Mouse (Mus musculus): ENCODE measurements around the gene Hdac7.

The Hdac7 gene

DNA sequence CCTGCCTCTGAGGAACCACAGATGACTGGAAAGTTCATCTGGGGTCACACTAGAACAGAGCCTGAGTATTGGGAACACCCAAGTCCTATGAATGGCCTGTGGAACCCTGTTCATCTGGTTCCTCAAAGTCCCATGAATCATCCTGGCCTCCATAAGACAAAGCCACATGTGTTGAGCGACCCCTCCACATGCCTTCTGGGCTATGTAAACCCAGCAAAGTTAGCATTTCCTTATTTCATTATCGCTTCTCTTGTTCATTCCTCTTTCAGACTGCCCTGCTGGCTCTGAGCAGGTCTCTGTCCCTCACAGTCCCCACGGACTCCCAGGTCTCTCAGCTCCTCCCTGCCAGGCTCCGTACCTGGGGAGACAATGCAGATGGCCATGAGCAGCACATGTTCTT, 14.1 kb upstream of the Hdac7 start:
- no peak for DNase-seq (ENCODE audit: low spot score in 2 of 2)

DNA sequence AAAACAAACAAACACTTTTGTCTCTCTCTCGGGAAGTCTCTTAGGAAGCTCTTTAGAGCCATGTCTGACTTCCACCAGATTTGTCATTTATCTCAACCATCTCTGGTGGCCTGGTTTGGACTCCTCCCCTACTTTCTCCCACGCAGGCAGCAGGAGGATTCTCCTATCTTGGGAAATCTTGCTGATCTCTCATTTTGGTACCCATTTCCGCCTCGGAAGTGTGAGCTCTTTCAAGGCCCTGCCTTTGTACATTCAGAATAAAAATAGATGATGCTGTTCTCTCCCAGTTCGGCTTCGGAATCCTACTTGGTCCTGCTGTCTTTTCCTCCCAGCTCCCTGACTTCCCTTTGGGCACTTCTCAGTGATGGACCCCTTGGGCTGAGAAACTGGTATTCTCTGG, 10.2 kb upstream of the Hdac7 start:
- DNase-seq (ENCODE audit: low spot score in 2 of 2) = no peak

DNA sequence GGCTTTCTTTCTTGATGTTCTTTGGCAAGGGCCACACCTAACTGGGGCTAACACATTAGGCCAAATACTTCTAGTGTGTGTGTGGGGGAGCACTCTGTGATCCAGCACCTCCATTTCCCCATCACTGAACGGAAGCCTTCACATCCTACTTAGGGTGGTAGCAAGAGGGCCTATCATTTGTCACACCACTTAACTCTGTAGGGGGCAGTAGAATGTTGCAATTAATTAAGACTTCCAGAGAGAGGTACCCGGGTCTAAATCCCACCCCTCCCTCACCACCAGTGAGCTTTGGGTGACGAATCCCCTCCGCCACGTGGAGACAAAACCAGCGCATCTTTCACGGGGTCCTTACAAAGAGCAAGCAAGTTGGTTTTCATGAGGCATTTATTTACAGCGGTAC, 9.8 kb upstream of the Hdac7 start:
- DNase-seq (ENCODE audit: low spot score in 2 of 2) = no peak

DNA sequence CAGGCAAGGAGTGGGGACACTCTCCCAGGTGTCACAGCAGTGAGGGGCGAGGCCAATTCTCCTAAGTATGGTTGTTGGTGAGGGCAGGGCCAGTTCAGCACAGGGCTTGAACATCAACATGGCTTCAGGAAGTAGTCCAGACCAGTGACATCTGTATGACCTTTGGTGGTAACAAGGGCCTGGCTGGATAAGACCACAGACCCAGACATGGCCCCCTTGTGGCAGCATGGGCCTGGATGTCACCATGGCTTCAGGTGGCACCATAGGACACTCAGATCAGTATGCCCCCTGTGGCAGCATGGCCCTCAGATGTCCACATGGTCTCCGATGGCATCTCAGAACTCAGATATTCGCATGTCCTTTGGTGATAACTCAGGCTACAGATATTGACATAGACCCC, 8.0 kb upstream of the Hdac7 start:
- DNase-seq (ENCODE audit: low spot score in 2 of 2) = no peak

DNA sequence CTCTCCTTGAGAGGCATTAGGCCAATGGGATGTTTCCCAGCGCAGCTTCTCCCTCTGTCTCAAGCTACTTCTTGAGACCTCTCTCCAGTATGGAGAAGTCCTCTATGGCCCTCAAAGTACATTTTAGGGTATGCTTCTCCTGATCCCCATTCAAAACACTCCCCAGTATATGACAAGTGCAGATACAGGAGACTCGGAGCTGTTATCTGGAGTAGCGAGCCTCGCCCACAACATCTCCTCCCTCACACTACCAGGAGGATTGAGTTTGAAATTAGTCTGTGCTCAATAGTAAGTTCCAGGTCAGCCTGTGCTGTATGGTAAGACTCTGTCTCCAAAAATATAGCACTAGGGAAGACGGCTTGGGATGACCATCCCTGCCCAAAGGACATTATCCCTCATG, 6.7 kb upstream of the Hdac7 start:
- DNase-seq (ENCODE audit: low spot score in 2 of 2) = no peak

DNA sequence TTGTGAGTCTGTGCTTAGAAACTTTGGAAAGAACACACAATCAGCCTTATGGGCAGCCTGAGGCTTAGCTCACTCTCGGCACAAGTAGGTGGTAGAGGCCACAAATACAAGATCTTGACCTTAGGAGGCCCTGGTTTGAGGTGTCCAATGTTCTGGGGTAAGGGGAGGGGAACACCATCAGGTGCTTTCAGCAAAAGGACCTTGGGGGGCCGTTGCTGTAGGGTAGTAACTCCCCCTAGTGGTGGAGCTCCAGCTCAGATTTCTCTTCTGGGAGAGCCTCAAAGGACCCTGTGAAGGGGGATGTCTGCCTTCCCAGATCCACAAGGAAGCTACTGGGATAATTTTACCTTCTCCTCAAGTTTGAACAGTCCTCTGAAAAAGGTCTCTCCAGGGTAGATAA, 6.1 kb upstream of the Hdac7 start:
- no peak for DNase-seq (ENCODE audit: low spot score in 2 of 2)

DNA sequence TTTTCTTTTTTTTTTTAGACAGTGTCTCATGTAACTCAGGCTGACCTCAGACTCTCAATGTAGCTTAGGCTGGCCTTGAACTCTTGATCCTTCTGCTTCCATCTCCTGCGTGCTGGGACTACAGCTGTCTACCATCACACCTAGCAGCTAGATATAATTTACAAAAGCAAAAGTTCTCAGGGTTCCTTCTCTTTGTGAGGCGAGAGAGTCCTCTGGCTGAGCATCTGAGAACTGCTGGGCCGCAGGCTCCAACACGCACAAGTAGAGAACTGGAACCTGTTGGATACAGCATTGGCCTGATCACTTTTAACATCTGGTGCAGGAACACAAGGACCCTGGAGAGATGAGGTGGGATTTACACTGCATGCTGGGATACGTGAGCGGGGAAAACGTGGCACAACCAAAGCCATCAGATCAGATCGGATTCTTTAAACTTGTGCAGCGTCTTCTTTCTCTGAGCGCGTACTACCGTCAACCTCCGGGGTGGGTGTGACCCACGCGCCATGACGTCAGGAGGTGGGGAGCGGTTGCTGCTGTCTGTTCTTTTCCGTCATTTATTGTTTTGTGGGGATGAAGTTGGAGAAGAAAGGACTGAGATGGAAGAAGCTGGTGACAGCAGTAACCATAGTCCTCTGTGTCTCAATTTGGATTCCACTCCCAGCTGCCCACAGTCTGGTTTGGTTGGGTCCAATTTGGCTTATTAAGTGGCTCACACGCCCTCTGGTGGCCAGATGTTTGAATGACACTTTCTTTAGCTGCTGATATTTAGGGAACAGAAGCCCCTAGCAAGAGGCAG, 5.0 kb upstream of the Hdac7 start:
- peak; percentile 79 to 83 for DNase-seq (ENCODE audit: low spot score in 2 of 2)

DNA sequence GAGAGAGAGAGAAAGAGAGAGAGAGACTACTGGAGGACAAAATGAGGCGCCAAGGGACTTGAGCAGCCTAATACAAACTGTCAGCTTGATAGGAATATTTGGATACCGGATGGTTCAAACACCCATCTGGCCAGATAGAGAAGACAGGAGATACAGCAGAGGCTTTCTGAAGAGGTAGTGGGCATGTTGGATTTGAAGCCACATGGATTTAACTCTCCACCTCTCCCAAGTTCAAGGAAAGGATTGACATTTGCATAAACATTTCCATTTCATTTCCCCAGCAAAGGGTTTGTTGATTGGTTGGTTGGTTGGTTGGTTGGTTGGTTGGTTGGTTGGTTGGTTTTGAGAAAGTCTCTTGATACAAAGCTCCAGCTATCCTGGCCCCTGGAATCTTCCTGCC, 3.6 kb upstream of the Hdac7 start:
- no peak for DNase-seq (ENCODE audit: low spot score in 2 of 2)

DNA sequence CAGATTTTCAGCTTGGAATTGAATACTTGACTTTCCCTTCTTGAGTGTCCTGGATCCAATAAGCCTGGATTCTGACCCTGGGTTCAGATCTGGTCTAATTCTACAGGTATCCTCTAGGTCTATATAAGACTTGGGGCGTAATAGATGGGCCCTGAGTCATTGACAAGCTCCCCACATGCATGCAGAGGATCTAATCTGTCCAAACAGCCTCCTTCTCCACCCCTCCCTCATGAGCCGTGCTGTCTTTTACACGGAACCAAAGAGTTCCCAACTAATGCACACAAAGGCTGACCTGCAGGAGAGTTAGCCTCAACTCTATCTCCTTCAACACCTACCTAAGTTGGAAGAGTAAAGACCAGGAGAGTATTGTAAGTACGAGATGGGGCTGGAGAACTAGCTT, 3.0 kb upstream of the Hdac7 start:
- no peak for DNase-seq (ENCODE audit: low spot score in 2 of 2)

DNA sequence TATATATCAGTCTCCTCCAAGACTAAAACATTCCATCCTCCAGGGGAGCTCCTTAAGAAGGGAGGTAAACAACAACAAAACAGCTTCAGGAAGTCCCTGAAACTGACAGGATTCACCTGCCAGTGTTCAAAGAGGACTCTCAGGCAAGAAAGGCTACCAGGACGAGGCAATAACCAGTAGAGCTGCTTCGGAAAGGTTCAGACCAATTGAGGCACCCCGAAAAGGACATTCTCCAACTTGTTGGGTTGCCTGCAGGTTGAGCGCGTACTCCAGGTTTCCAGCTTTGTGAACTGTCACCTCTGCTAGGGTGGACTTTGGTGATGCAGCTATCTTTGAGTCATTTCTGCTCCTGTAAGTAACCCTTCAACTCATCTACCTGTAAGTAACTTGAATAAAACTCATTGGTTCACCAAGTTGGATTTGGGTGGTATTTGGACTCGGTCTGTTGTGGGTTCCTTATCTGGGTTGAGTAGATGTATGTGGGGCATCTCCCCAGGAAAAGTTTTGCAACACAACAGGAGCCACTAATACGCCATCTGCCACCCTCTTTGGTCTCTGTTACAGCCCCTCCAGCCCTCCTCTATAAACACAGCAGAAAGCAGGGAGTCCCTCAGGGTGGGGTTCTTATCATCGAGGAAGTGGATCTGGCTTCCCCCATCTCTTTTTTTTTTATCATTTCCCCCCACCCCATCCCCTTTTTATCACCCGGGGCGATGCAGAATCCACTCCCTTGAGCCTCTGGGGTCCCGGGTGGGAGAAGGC, 2.0 kb upstream of the Hdac7 start:
- DNase-seq (ENCODE audit: low spot score in 2 of 2) = no peak

DNA sequence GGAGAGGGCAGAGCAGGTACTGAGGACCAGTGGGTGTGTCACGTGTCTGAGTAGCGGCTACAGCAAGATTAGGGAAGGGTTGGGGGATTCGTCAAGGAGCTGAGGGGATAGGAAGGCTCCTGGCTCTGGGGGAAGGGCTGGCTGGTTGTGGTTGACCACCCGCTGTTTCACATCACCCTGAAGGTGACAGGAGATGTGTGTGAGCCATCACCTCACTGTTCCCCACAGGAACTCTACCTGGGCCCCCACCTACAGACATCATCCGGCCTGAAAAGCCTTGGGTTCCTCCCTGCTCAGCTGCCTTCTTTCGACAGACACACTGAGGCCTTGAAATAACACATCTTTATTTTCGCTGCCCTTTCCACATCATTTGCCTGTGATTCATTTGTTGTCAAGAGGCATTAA, 1.1 kb downstream of the Hdac7 start:
- no peak for DNase-seq (ENCODE audit: low spot score in 2 of 2)

DNA sequence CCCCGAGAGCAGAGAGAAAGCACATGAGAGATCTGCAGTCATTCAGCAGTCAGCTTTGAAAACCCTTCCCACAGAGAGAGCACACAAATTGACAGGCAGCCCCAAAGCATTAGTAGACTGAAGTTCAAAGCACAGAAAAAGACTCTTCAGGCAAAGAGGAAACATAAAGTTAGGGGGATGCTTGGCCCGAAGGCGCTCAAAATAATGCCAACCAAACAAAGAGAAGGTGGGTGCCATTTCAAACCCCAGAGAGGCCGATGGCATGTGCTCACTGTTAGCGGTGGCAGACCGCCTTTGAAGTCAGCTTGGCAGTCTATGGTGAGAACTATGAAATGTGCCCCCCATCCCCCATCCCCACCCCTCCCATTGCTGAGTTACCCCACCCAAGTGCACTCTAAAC, 2.2 kb downstream of the Hdac7 start:
- no peak for DNase-seq (ENCODE audit: low spot score in 2 of 2)

DNA sequence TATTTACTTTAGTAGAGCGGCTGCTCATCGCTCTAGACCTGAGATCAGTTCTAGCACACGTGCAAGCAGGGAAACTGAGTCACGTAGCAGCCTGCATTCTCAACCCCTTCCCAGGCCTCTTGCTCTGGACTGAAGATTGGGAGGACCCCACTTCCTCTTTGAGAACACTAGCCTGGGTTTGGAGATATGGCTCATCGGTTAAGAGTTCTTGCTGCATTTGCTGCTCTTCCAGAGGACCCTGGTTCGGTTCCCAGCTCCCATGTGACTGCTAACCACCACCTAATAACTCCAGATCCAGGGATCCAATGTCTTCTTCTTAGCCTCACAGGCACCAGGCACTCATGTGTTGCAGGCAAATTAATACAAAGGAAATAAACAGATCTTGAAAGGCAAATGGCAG, 2.9 kb downstream of the Hdac7 start:
- no peak for DNase-seq (ENCODE audit: low spot score in 2 of 2)

DNA sequence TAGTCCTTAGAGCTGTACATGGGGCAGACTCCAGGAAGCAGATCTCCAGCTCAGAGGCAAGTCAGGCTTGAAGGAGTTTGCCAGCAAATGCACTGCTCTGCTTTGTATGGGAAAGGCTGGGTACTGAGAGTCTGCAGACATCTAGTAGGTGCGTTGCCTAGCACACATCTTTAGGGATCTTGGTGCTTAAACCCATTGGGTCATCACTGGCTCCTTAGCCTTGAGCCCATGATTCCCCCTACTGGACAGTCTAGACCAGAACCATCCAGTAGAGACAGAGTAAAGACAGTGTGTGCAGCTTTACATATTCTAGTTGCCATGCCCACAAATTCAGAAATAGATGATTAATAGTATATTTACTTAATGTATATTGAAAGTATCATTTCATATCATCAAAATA, 3.5 kb downstream of the Hdac7 start:
- no peak for DNase-seq (ENCODE audit: low spot score in 2 of 2)

DNA sequence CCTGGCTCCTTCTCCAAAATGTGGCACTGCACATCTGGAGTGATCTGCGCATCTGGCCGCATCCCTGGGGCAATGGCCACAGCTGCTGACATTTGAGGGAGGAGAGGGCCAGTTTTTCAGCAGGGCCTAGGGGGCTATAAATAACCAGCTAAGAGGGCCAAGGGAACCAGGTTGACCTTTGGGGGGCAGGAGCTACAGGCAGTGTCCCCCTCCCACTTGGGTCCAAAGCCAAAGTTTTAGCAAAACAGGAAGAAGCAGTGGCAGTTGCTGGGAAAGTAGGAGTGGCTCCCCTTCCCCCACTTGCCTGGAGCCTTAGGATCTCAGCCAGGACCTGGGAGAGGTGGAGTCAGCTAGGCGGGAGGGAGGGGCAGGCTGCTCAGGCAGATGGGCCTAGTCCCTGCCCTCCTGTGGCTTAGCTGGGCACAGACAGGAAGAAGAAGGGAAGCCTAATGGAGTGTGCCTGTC, 4.3 kb downstream of the Hdac7 start:
- peak in 1 of 2 experiments; percentile 74 for DNase-seq (ENCODE audit: low spot score in 2 of 2)

DNA sequence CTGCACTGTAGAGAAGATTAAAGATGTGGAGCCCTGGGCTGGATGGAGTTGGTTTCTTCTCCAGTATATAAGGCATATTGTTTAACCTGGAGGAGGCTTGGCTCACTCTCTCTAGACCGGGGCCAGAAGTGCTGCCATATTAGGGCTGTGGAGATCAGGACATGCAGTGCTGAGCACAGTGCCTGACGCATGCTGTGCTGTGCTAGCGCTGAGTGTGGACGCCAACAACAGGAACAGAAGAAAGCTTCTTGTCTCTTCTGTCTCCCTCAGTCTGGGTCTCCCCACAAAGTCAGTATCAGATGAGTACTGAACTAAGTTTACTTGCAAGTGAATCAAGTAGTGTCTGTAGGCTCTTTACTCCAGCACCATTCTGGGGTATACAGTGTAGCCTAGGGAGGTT, 4.8 kb downstream of the Hdac7 start:
- DNase-seq (ENCODE audit: low spot score in 2 of 2) = no peak

DNA sequence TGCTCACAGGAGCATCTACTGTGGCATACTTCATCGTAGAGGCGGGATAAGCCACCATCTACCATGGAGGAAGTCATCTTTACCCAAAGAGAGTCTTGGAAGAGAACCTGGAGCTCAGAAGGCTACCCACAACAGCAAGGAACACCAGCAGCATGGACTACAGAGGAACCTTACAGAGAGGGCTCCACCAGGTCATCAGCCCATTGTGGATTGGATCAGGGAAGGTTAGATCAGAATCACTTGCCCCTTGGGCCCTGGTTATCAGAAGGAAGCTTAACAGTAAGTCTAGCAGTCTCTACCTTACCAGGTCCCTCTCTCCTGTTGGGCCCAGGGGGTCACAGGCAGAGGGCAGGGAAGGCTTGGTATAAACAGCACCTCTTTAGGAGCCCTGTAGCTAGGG, 5.3 kb downstream of the Hdac7 start:
- DNase-seq (ENCODE audit: low spot score in 2 of 2) = no peak

DNA sequence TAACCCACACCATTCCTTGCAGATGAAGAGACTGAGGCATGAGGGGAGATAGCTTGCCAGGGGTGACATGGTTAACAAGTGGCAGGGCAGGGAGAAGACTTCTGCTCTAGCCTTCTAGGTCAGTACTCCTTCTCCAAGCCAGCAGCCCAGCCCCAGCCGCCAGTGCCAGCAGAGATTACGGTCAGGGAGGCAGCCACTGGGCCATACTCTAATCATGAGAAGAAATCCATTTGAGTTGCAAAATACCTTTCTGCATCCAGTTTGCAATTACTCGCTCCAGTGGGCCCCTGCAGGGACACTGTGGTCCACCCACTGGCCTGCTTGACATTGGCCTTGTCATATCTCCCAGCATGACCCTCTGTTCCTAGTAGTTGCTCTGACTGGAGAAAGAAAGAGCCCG, 5.9 kb downstream of the Hdac7 start:
- no peak for DNase-seq (ENCODE audit: low spot score in 2 of 2)

DNA sequence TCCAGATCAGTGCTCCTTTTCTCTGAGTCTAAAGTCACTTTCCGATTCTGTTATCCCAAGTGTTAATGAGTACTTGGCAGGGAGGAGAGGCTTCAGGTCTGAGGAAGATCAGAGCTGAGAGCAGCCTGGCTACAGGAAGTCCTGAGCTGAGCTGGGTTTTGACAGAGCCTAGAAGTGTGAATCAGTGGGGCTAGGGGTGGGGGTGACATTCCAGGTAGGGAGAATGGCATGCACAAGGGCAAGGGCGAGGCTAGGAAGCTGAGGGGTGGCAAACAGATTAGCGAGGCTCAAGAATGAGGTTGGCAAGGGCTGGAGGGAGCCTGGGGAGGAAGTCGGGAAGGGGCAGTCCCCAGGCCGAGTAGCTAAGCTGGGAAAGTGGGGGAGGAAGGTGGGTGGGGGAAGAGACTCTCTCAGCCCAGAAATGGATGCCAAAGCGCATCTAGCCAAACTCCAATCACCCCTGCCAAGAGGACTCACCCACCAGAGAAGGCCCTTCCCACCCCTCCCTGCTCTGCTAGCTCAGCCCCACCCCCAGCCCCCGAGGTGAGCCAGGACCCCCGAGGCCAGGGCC, 6.7 kb downstream of the Hdac7 start:
- DNase-seq (ENCODE audit: low spot score in 2 of 2) = peak in 1 of 2 experiments; percentile 59

DNA sequence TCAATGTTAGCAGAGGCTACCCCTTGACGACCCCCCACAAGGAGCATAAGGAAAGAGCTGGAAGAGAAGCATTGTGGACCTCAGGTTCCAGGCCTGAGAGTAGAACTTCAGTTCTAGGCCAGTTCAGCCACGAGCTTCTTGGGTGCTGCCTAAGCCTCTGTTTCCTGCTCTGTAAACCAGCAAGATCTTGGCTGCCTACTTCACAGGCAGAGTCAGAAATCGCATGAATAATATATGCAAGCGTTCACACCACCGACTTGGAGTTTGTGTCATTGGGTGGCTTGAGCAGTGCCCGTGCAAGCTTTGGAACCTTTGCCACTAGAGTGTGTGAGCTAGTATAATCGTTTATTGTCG, 7.4 kb downstream of the Hdac7 start:
- DNase-seq (ENCODE audit: low spot score in 2 of 2) = no peak

DNA sequence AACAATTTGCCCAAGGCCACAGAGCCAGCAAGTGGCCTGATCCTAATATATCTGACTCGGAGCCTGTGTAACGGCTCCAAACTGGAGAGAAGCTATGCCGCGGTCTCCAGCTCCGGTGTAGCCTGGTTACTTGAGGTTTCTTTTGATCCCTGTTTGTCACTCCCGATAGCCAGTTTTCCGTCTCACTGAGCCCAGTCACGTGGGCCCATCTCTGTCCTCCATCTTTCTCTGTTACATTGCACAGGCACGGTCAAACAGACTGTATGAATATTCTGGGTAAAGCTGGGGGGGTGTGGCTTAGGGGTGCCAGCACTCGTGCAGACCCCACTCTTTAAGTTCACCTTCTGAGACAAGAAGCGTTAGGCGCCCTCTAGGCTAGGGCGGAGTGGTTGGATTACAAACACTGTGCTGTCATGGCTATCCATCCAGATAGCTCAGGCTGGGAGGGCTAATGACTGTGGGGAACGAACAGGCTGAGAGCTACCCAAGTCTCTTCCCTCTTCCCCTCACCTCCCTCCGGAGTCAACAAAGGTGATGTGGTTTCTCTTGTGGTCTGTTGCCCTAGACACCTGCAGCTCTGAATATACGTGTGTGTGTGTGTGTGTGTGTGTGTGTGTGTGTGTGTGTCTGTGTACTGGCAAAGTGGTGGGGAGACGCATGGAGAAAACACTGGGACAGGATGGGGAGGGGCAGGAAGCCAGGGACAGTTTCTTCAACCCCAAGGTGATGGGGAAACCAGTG, 8.0 kb downstream of the Hdac7 start:
- DNase-seq (ENCODE audit: low spot score in 2 of 2) = no peak

DNA sequence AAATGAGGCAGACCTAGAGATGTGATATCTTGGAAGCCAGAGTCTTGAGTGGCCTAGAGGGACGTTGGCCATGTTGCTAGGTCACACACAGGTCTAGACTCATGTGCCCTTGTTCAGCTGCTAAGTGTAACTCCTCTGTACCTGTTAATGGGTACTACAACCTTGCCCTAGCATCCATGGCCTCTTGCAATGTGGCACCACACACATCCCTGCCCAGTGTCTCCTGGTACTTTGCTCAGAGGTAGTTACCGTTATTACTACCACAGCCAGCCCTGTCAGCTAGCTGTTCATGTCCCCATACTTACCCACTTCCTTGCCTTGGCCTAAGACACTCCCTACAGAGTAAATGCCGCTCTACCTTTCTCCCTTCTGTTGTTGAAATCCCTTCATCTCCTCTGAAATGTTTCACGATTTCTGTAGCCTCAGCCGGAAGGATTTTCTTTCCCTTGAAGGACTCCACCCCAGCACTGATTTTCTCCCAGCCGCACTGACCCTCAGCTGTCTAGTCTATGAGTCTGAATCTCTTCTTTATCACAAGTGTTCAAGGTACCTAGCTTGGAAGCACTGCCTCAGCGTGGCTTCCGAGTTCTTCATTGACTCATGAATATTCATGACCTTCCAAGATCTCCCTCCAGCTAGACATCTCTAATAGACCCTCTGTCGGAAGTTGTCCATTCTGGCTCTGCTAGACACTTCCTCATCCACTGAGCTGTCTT, 11.4 kb downstream of the Hdac7 start:
- DNase-seq (ENCODE audit: low spot score in 2 of 2) = no peak

All from urinary bladder, postnatal 4 days (tissue).